Mouse (Mus musculus) CD8-positive naive resting alpha-beta T cell, adult 2 months (primary cell): ENCODE measurements around the gene Cdh15.

ENCODE experiments used
- DNase-seq, 2 experiments: peaks; one replicate each; pipeline ENCODE4 v3.0.0; 2022; ENCODE audit warnings: low read depth in 2 of 2, low spot score in 2 of 2

Cdh15 gene

DNA sequence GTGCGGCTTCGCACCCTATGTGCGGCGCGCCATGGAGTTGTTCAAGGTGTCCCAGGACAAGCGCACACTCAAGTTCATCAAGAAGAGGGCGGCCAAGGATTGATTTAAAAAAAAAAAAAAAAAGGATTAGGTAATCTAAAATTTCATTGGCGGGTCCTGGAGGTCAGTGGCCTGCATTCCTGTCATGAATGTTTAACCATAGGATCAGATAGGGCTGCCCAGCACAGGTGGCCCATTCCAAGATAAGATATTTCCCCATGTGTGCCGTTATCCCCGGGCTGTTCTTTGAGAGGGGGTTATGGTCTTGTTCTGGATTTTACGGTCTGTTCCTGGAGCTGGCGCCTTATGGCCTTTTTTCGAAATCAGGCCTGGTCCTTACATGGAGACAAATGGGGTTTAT is 11.1 kb upstream of the Cdh15 start:
- no peak for DNase-seq

DNA sequence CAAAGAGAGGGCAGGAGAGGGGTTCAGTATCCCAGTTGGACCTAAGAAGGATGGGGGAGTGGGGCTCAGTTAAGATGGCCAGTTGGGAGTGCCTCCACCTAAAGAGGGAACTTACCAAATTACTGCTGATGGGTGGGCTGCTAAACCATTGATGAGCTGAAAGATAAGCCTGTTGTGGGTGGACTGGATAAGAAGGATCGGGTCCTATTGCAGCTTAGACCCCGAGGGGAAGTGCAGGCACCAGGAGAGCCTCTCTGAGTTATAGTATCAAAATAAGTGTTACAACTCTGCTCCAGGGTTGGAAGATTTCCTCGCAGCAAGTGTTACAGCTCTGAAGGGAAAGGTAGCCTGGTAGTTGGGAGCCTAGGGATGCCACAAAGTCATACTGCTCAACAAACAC is 3.6 kb upstream of the Cdh15 start:
- DNase-seq = no peak

DNA sequence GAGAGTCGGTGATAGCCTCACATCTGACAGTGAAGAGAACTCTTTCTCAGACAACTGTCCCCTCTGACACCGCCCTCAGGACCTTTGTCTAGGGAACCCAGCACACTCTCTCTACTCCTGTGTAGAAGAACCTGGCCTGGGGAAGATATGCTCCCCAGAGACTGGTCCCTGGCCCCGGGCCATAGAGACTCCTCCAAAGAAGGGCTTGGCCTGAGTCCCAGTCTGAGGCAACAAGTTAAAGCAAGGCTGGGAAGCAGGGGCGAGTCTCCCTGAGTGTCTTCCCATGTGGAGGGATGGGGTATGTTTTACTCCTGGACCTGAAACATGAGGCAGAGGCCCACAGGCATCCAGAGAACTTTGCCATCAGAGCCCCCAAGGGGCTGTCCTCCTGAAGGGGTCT is 2.1 kb upstream of the Cdh15 start:
- DNase-seq = no peak

DNA sequence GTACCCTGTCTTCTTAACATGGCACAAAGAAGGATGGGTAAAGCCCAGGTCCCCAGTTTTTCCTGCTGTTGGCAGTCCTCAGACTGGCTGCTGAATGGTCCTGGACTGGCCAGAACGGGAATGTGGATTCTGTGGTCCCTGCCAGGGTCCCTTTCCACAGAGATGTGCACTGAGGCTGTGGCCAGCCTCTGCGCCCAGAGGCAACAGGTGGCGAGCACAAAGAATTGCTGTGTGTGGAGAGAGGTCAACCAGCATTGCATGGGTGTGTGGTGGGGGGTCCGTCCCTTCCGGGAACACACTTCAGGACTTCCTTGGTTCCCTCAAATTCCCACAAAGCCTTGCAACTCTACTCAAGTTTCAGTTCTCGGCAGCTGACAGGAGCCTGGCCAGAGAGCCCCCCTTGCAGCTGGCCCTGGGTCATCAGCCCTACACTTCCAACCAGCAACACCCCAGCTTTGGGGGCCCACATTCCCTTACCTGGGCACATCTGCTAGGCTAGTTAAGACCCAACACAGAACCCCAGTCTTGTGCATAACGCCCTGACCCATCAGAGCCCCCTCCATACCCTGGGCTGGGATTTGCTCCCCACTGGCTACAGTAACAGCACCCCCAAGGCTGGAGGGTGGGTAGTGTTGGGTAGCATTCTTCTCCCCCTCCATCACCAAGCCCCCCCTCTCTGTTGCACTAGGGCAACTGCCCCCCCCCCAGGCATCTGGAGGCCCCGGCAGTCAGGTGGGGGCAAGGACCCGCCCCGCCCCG is 1.6 kb downstream of the Cdh15 start:
- no peak for DNase-seq

DNA sequence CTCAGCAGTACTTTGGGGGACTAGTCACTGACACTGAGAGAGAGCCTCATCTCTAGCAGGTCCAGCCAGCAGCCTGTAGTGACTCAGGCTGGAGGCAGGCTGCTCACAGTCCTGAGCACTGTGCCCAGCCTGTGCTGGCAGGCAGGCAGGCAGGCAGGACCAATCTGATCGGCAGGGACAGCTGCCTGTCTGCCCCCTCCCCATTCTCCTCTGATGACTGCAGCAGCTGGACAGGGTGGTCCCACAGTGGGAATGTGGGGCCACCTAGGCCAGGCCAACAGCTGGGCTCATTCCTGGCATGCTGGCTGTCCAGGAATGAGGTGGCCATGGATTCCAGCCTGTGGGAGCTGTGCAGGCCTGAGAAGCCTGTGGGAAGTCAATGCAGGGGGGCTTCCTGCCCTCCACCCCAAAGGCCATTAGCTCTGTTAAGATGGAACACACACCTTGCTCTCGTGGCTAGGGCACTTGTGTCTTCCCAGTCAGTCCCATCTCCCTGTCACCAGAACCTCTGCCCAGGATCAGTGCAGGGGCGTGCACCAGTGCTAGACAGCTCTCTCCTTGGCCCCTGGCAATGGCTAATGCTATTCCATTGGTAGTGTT is 3.0 kb downstream of the Cdh15 start:
- DNase-seq = no peak

DNA sequence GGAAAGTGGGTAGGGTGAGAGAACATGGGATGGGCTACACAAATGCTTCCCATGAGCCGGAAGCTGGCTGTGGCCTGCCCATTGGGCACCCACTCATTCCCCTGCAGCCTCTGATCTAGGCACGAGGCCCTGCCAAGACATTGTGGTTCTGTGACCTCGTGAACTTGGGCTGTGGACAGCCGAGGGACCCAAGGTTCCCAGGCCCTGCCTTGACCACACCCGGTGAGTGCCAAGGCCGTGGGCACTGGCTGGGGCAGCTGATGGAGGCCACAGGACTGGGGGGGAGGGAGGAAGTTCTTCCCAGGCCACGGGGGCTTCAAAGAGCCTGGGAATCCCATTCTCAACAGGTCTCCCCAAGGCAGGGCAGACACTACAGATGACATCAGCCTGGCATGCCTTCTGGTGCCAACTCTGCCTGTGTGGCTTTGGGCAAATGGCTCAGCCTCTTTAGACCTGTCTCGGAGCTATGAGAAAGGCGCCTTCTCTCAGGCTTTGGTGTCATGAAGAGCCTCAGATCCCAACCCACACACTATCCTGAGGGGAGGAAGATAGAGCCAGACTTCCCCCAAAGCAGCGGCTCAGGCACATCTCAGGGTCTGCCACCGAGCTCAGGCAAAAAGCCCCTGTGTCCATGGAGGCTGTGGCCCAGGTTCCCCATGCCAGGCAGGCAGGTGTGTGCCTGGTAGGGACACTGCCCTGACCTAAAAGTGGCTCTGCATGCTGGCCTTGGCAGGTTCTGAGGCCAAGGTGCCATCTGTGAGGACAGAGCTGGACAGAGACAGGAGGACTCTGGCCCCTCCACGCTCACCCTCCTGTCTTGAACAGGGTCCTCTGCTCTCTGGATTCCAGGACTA is 4.2 kb downstream of the Cdh15 start:
- no peak for DNase-seq

DNA sequence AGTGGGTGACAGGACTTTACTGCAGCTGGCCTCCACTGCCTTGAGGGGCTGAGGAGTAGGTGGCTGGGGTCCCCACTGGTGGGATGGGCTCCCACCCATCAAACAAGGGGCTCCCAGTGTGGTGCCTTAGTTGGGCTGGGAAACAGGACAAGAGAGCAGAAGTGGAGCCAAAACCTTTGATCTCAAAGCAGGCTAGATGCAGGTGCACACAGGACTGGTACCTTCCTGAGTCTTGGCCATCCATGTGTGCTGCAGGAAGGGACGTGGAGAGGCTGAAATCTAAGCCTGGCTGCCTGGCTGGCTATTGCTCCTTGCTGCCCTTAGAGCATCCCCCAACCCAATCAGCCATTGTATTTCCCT is 4.8 kb downstream of the Cdh15 start:
- no peak for DNase-seq

DNA sequence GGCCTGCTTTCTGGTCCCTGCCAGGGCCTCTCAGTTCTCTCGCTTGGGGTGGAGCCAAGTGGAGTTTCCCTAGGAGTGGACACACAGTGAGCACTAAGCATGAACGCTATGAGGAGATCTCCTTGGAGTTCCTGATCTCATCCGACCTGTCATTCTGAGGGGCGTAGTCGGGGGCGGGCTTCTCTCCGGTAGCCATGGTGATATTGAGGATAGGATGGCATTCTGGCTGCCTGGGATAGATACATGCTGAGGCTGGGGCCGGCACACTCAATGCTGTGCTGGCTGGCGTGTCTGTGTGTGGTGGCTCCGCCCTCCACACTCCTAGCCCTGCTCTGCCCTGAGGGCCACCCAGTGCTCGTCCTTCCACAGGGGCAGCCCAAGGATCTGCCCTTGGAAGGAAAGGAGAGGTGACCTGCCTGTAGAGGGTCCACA is 5.6 kb downstream of the Cdh15 start:
- DNase-seq = no peak

DNA sequence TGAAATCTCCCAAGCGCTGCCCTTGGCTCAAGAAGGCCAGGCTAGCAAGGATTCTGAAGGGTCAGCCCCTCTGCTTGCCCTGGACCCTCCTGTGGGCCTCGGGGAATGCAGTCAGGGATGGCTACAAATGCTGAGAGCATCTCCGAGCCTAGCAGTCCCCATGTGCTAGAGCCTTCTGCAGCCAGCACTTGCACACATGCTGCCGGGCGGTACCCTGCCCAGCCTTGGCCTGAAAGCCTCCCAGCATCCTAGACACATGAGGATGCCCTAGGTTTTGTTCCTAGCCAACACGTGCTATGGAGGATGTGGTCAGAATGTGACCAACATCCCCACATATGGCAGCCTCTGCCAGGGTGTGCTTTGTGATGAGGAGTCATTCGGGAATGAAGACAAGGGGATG is 6.6 kb downstream of the Cdh15 start:
- no peak for DNase-seq

DNA sequence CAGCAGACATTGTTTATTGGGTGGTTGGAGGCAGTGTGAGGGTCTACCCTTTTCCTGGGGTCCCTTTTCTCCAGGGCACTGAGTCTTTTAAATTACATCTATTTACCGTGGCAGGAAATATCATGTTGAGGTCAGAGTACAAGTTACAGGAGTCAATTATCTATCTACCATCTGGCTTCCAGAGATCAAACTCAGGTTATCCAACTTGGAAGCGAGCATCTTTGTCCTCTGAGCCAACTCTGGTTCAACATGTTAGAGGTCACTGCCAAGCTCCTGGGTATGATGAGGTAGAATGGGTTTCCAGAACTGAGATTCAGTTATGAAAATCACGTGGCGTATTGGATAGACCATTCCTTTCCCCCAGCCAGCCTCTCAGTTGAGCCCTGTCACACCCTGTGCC is 7.4 kb downstream of the Cdh15 start:
- no peak for DNase-seq

DNA sequence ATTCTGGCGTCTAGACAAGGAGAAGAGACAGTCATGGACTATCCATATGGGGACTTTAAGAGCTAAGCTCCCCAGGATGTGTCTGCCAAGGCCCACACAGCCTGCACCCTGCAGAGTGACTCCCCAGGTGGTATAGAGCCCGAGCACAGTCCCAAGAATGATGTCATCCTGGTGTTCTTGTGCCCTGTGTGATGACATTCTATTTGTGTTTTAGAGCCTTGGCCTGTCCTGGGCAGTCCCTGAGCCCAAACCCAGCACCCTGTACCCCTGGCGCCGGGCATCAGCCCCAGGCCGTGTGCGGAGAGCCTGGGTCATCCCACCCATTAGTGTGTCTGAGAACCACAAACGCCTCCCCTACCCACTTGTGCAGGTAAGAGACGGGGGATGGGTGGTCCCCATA is 8.5 kb downstream of the Cdh15 start:
- DNase-seq = no peak

DNA sequence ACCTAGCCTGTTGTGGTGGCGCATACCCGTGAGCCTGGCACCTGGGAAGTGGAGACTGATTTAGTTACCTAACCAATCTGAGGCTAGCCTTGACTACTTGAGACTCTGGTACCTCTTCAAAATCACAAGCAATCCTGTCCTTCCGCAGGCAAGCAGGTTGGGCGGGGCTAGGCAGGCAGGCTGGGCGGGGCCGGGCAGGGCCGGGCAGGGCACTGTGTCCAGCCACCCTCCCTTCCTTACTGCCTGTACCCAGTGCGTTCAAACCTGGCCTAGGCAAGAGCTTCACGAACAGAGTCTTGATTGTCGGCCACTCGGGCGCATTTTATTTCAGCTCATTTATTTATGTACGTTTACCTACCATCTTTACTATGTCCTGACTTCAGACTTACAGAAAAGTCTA is 12.1 kb downstream of the Cdh15 start:
- no peak for DNase-seq

DNA sequence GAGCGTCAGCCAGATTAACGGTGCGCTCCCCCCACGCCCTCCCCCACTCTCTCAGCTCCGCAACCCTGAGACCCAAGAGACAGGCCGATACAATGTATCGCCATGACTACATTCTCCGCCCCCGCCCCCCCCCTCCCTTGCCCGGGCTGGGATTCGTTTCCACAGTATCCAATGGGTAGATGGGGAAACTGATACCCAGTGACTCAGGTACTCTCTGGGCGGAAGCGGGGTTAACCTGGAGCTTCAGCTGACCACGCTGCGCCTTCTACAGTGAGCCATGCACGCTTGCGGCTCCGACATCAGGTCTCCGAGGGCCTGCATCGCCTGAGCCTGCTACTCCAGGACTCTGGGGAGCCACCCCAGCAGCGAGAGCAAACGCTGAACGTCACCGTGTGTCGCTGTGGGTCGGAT is 17.0 kb downstream of the Cdh15 start:
- DNase-seq = no peak

DNA sequence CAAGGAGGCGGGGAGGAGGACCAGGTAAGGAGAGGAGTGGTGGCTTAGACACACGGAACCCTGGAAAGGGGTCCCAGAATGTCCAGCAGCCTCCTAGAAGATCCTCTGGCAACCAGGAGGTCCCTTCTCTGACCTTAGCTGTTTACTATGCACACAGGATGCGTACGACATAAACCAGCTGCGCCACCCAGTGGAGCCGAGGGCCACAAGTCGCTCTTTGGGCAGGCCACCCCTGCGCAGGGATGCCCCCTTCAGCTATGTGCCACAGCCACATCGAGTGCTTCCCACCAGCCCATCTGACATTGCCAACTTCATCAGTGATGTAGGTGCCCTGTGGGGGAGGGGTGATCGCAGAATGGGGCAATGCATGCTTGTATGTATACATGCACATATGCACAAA is 17.7 kb downstream of the Cdh15 start:
- no peak for DNase-seq

DNA sequence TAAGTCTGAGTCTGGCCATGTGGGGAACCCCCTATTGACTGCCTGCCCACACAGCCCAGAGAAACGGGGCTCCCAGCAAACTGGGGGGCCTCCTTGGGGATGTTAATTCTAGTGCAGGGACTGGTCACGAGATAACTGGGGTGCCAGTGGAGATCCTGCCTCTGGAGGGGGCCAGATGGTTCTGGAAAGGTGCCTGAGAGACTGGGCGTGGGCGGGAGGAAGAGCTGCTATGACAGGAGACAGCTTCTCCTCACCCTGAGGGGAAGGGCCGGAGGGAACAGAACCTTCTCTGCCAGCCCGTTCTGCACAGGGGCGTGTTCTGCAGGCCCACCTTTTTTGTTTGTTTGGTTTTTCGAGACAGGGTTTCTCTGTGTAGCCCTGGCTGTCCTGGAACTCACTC is 18.5 kb downstream of the Cdh15 start:
- no peak for DNase-seq

DNA sequence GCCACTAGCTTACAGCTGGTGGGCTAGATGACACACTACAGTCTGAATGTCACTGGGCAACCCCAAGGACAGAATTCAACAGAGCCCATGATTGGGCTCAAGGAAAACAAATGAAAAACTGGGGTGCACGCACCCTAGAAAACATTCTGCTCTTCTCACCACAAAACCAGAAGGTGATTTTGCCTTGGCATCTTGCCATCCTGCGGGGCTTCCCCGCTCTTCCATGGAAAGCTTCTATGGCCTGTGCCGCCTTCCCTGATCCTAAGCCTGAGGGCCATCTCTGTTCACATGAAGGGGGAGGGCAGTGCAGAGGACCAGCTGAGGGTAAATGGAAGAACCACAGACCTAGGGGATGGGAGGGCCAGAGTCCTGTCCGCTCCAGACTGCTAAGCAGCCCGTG is 20.2 kb downstream of the Cdh15 start:
- DNase-seq = no peak

DNA sequence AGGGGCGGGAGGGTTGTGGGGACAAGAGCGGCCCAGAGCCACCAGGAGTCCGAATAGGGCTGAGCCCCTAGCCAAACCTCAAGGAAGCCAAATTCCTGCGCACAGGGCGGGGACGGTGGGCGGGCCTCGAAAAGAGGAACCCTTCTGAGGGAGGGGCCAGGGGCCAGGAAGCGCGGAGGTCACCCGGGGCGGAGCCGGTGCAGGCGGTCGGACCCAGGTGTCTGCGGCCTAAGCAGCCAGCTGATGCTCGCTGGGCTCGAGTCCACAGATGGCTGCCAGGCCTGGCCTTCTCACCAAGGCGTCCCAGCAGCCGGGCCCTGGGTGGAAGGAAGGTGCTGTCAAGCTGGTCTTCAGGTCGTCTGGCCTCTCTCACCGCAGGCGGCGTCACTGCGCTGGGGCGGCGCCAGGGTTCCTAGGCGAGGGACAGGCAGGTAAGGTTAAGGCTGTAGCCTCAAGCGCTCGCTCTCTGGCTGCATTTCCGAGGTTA is 22.7 kb downstream of the Cdh15 start:
- DNase-seq = peak; percentile 47 to 62

DNA sequence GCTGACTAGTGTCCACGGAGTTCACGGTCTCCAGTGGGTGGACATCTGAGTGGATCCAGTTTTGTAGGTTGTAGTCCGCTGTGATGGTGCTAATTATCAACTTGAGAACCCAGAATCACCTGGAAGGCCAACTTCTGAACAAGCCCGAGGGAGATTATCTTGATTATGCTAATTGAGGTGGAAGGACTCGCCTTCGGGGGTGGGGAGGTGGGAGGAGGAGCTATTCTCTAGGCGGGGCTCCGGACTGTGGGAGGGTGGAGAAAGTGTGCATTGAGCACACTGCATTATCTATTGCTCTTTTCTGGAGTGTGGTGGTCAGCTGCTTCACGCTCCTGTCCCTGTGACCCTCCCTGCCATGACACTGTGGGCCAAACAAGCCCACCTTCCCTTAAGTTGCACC is 23.9 kb downstream of the Cdh15 start:
- no peak for DNase-seq

DNA sequence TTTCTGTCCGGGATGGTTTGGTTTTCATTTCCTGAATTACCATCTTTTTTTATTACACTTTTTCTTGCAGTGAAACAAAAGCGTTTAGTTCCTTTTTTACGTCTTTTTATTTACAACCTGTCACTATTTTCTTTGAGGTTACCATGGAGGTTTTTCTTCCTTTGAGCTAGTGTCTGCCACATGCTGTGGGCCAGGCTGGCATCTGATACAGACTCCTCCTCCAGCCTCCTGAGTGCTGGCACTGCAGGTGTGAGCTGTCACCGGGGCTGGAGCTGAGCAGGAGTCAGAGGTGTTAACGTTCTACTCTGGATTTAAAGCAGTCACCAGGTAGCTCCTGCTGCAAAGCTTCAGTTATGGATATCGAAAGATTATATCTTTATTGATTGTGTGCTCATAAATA is 25.4 kb downstream of the Cdh15 start:
- no peak for DNase-seq

DNA sequence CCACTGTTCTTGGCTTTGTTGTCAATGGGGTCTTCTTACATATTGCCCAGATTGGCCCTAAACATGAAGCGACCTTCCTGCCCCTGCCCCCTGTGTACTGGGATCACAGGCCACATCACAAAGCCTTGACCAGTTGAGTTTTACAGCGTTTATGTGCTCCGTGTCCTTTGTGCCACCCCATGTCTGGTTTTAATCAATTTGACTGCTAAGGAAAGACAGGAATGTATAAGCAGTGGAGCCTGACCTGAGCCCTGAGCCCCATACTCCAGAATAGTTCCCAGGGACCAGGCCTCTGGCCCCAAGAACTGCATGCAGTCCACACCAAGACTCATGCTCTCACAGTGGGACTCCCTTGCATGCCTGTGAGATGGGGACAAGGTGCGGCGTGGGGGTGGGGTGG is 27.4 kb downstream of the Cdh15 start:
- no peak for DNase-seq

DNA sequence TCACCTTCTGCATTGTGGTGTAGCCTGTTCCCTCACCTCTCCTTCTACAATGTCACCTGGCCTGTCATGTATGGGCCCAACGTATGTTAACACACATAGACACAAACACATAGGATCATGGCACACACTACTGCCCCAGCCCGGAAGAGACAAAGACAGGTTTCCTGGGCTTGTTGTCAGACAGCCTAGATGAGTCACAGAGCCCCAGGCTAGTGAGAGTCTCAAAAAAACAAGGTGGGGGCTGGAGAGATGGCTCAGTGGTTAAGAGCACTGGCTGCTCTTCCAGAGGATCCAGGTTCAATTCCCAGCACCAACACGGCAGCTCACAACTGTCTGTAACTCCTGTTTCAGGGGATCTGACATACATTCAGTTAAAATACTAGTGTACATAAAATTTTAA is 30.5 kb downstream of the Cdh15 start:
- DNase-seq = no peak

DNA sequence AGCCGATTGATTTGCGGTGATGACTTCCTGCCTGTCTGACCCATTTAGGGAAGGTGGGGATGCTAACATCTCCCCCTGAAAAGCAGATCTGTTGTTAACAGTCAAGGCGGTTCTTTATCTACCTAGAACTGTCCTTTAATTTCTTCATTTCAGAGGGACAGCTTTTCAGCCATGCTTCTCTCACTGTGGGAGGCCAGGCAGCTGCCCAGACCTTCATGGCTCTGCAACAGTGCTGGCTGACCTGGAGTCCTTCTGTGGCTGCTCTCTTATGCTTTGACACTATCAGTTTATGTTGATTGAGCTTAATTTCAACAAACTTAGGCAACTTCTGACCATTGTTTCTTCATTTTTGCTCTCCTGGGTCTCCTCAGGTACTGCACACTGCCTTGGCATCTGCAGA is 32.5 kb downstream of the Cdh15 start:
- DNase-seq = no peak
